Mouse (Mus musculus): ENCODE measurements around the gene Arhgap42.

The Arhgap42 gene

DNA sequence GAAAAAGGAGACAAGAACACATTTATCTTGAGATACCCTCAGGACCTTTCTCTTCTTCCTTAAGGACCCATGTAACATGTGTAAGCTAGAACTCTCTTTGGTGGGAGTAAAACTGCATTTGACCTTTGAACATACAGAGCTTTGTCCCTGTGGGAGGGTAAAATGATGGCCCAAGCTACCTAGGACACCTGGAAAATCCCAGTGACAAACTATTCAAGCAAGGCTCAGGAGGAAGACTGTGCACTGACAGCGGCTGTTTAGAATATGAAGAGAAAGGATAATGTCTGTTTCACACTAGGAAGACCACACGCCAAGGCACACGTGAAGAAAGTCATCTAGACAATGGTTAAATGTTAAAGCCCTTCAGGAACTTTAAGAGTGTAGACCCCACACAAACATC, 211.0 kb downstream of the Arhgap42 start:
- no peak for DNase-seq (ENCODE audit: low spot score)

DNA sequence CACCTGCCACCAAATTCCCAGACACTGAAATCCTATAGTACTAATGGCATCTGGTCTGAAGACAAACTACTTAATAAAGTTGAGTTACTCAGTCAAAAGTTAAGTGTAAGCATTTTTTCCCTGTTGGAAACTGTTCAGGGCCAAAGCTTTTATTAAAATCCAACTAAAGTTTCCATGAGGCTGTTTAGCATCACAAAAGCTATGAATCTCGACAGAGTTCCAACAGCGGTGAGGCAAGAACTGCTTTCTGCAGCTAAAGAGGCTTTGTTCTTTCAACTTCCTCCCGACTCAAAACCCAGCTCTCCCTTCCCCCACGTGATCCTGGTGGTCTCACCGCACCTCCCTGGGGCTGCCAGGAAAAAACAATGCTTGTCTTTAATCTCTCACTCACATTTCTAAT, 211.5 kb downstream of the Arhgap42 start:
- DNase-seq (ENCODE audit: low spot score) = no peak

DNA sequence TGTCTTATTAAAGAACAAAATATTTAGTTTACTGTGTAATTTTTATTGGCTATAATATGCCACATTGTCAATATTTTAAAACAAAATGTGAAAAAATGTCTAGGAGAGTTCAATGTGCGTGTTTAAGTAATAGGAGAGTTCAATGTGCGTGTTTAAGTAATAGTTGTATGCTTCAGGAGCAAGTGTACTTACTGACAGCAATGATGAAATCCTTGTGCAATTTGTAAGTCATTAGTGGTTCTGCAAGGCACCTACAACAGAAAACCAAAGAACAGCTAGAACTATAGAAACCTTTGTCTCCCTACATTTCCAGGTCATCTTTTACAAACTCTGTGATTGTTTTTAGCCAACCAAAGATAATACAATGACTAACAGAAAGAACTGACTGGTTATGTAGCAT, 223.8 kb downstream of the Arhgap42 start:
- no peak for DNase-seq (ENCODE audit: low spot score)

DNA sequence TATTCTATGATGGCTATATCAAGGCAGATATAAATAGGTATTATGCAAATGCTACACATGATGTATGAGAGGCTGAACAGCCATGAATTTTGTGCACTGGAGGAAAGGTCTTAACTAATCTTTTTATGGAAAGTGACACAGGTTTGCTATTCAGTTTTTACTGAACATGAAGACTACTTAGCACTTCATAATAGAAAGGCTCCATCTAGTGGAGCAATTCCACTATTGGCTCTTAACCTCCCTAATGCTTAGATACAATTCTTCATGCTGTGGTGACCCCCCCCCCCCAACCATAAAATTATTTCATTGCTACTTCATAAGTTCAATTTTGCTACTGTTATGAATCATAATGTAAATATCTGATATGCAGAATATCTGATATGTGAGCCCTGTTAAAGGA, 237.7 kb downstream of the Arhgap42 start:
- DNase-seq (ENCODE audit: low spot score) = no peak

DNA sequence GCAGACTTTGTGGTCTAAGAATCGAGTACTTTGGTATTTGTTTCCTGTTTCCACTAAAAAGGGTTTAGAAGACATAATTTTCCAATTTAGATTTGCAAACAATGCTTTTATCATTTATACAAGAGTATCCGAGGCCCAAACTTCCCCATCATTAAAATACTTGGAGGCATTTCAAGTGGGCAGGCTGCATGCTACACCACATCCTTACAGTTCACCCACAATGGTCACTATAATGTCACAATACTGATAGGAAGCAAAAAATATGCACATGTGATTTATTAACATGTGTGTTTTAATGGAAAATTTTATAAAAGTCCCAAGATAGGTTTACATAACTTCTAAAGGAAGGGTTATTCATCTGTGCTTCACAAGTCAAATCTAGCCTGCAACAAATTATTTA, 242.4 kb downstream of the Arhgap42 start:
- DNase-seq (ENCODE audit: low spot score) = no peak

DNA sequence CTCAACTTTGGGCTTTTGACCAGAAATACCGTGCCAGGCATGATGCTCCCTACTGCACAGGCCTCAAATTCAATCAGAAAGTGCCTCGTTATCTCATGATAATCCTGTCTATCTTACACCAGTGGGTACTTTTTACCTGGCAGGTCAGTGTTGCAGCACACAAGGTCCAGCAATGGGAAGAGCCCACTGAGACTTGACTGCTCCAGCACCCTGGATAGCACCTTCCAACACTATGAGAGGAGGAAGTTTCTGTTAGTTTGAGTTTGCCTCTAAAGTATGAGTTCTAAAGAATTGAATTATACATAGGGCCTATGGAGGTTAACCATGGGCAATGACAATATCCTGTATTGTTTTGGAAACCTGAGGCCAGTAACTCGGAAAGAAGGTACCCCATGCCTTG, 256.6 kb downstream of the Arhgap42 start:
- DNase-seq (ENCODE audit: low spot score) = no peak

DNA sequence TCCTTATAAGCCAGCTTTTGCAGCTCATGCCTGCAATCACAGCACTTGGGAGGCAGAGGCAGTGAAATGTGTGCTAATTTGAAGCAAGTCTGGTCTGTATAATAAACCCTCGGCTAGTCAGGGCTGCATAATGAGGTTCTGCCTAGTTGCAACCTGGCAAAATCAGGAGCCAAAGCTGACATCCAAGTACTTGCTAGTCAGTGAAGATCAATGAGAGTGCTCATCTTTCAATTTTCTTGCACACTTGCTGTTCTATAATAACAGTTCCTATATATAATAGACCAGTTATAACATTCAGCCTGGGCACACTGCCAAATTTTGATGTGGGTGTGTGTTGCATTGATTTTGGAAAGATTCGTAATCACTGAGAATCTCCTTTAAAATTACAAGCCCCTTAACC, 261.1 kb downstream of the Arhgap42 start:
- no peak for DNase-seq (ENCODE audit: low spot score)

DNA sequence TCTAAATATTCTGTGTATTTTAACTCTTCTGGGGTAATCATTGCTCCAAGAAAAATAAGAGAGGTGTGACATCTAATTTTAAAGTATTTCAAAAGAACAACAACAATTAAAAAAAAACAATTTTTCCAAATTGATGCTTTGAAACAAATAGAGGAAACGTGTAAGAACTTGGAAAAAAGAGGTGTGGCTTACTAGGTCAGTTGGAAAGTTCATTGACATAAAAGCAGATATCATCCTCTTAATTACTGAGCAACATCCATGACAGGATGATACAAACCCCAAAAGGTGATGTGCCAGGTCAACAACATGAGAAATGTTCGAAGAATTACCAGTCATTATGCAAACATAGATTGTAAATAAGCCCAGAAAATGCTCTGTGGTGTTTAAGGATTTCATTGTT, 267.4 kb downstream of the Arhgap42 start, which contains the start of gene Gm16485:
Gene Gm16485, plus strand, starts transcription at position 301 of the 400 bp plus-strand sequence.
- no peak for DNase-seq (ENCODE audit: low spot score)

DNA sequence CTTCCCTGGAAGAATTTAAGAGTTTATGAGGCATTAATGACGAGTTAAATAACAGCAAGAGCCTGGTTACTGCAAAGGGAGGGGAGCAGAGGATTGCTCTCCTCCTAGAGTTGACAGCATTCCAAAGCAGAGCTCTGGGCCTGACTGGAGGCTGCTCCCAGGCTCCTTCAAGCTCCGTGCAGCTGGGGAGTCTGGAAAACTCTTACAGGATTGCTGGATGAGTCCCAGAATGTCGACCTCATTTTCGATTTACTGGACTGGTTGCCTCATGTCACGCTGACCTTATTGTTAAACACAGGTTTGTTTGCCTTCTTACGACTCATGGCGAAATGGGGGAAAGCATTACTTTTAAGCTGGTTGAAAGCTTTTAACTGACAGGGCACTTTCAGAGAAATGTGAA, 268.7 kb downstream of the Arhgap42 start:
- DNase-seq (ENCODE audit: low spot score) = no peak

DNA sequence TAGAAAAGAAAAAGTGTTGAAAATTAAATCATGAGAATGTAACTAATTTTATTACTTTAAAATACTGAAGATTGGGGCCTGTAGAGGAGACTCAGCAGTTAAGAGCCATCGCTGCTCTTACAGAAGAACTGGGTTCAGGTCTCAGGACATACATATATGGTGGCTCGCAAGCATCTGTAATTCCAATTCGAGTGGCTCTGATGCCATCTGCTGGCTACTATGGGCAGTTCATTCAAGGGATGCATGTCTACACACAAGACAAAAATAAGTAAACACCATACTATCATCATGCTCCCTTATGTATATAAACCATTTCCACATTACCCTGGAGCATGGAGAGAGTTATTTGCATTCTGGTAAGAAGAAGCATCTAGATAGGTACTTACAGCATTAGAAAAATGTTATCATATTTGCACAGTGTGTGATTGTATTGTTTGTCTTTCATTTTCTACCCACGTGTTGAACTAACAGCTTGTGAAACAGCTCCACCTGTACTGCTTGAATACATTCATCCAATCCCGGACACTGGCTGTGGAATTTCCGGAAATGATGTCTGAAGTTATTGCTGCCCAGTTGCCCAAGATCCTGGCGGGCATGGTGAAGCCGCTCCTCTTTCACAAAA, 274.3 kb downstream of the Arhgap42 start:
- no peak for DNase-seq (ENCODE audit: low spot score)

DNA sequence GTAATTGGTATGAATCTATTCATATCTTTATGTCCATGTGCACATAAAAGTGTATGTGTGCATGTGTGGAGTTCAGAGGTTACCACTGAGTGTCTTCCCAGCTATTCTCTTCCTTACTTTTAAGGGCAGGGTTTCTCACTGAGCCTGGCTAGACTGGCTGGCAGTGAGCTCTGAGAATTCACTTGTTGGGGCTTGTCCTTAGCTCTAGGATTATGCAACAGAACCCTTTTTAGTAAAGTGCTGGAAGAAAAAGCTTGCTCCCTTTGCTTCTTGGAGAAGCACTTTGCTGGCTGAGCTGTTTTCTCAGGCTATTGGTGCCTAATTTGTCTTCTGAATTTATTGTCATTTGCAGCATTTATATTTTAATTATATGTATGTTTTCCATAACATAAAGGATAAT, 285.6 kb downstream of the Arhgap42 start:
- DNase-seq (ENCODE audit: low spot score) = no peak

Data from MN1 (cell line).